In the genomic region with DNA sequence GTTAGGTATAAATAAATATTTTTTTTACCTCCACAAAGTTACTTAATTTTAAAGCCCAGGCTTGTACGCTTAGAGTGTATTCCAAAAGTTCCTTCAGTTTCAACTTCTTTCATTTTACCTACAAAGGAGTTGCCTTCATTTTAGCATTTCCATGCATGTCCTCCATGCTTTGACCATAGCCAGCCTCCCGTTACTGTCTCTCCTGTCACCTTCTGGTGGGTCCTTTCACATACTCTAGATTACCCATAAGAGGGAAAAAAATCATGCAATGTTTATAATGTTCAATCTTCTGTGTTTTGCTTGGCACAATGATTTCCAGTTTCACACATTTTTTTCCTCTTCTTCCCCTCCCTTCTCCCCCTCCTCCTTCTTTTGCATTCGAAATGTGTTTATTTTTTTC, we compare ENCODE assay signal across 29 mouse cellular contexts. TPM values are rescaled to one million over a fixed set of nuclear protein-coding genes. Genes with fewer than 3 reads are reported as not detected.
"Had no signal": no experiment of that assay in that cellular context is flagged by ENCODE, and none has a peak within 500 bp of the region (broad histone marks: within the 10 kb centered on the region; RNA-seq: fewer than 3 reads in every experiment).

No protein-coding gene starts in this region.

- H3K27ac ChIP-seq: kidney, embryonic 15.5 days; limb, embryonic 12.5 days; limb, embryonic 15.5 days; liver, embryonic 14.5 days; macrophage; midbrain, embryonic 12.5 days; midbrain, embryonic 15.5 days; neural tube, embryonic 12.5 days; neural tube, embryonic 15.5 days; stomach, postnatal 0 days had no signal

- DNase-seq: kidney, adult 8-10 months; kidney, postnatal 14 days; kidney, postnatal 4 days; left cerebral cortex, postnatal 4 days; liver, postnatal 0 days; lung, embryonic 14.5 days; right cerebral cortex, adult 18-20 months; right cerebral cortex, postnatal 14 days; right cerebral cortex, postnatal 4 days; thymus, adult 2 months; thymus, postnatal 14 days had no signal

- H3K4me3 ChIP-seq: kidney, embryonic 15.5 days; limb, embryonic 12.5 days; limb, embryonic 15.5 days; midbrain, embryonic 12.5 days; midbrain, embryonic 15.5 days; neural tube, embryonic 12.5 days; neural tube, embryonic 15.5 days had no signal

- ATAC-seq: liver, postnatal 0 days; lung, postnatal 0 days; midbrain, embryonic 15.5 days had no signal

- H3K9me3 ChIP-seq: kidney, embryonic 15.5 days; limb, embryonic 12.5 days; limb, embryonic 15.5 days; midbrain, embryonic 12.5 days; midbrain, embryonic 15.5 days; neural tube, embryonic 12.5 days; neural tube, embryonic 15.5 days had no signal

- H3K36me3 ChIP-seq: kidney, embryonic 15.5 days; limb, embryonic 12.5 days; limb, embryonic 15.5 days; midbrain, embryonic 12.5 days; midbrain, embryonic 15.5 days; neural tube, embryonic 12.5 days; neural tube, embryonic 15.5 days had no signal

- H3K9ac ChIP-seq: kidney, embryonic 15.5 days; limb, embryonic 12.5 days; limb, embryonic 15.5 days; liver, embryonic 14.5 days; liver, postnatal 0 days; lung, embryonic 14.5 days; midbrain, embryonic 12.5 days; midbrain, embryonic 15.5 days; neural tube, embryonic 12.5 days; neural tube, embryonic 15.5 days had no signal

- H3K4me1 ChIP-seq: kidney, embryonic 15.5 days; limb, embryonic 12.5 days; limb, embryonic 15.5 days; midbrain, embryonic 12.5 days; midbrain, embryonic 15.5 days; neural tube, embryonic 12.5 days; neural tube, embryonic 15.5 days had no signal

- H3K27me3 ChIP-seq: kidney, embryonic 15.5 days; limb, embryonic 12.5 days; limb, embryonic 15.5 days; midbrain, embryonic 15.5 days; neural tube, embryonic 12.5 days; neural tube, embryonic 15.5 days had no signal

- H3K4me2 ChIP-seq: kidney, embryonic 15.5 days; limb, embryonic 12.5 days; limb, embryonic 15.5 days; liver, embryonic 11.5 days; lung, embryonic 14.5 days; midbrain, embryonic 12.5 days; midbrain, embryonic 15.5 days; neural tube, embryonic 12.5 days; neural tube, embryonic 15.5 days had no signal

RNA-seq across cellular contexts. Expression of a gene that starts 53.1 kb away (rescaled TPM):
- total RNA-seq: layer of hippocampus, adult 8-10 months; layer of hippocampus, postnatal 14 days; left cerebral cortex, adult 8-10 months; left cerebral cortex, postnatal 14 days; left cerebral cortex, postnatal 4 days; megakaryocyte, adult 5-6 weeks had no signal
- polyA plus RNA-seq: kidney, embryonic 15.5 days; limb, embryonic 12.5 days; limb, embryonic 15.5 days; liver, embryonic 11.5 days; liver, embryonic 14.5 days; liver, postnatal 0 days; lung, embryonic 14.5 days; lung, postnatal 0 days; macrophage; midbrain, embryonic 12.5 days; midbrain, embryonic 15.5 days; neural tube, embryonic 12.5 days; neural tube, embryonic 15.5 days; stomach, embryonic 14.5 days; stomach, postnatal 0 days; thymus, adult 2 months had no signal
